Mouse (Mus musculus) ES-E14 (cell line): Measurements from ENCODE around the gene Gm38392.

ENCODE experiments used
- CHD2 ChIP-seq: IDR thresholded peaks from 2 replicates; pipeline ENCODE4 v1.6.1; 2014; ENCODE audit warnings: mild to moderate bottlenecking, low read depth, low read length, inconsistent platforms
- HCFC1 ChIP-seq: IDR thresholded peaks from 2 replicates; pipeline ENCODE4 v1.6.1; 2012; ENCODE audit warnings: low read length, inconsistent platforms, borderline replicate concordance; ENCODE audit not compliant: insufficient read depth
- MAFK ChIP-seq: IDR thresholded peaks from 2 replicates; pipeline ENCODE4 v1.6.1; 2014; ENCODE audit warnings: mild to moderate bottlenecking, low read depth, low read length, inconsistent platforms; ENCODE audit not compliant: insufficient read depth
- ZC3H11A ChIP-seq: IDR thresholded peaks from 2 replicates; pipeline ENCODE4 v1.6.1; 2012; ENCODE audit warnings: low read depth, mild to moderate bottlenecking, inconsistent platforms, low read length, borderline replicate concordance

DNA sequence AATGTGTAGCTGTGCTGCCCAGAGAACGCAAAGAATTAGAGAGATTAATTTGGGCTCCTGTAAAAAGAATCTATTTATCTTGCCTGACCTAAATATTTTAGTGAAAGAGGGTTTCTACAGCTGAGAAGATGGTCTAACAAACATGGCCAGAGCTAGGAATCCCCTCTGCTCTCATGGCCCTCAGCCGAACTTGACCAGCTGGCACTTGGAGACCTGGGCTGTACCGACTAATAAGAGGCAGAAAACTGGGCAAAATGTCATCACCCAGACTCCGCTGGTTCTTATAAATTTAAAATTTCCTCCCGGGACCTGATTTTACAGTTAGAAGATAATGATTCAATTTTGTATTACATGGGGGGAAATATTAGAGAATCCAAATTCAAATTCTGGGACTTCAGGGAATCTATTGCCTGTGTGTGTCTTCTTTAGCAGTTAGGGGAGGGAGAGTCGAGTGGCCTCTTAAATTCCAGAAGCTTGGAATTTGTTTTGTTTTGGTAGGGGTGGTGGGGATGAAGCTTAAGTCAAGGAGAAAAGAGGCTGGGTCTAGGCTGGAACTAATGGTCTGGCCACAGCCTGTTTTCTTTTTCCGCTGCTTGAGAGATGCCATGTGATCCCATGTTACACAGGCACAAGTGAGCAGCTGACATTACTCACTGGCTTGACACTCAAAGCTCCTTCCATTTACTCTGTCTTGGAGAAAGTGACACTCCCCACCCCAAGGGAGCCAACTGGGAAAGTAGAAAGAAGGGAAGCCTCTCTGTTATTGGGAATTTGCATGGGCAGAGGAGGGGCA lies 70.3 kb downstream of the Gm38392 start:
- TF ChIP-seq HCFC1, result no peak
- no peak for TF ChIP-seq MAFK
- TF ChIP-seq ZC3H11A, result no peak
- TF ChIP-seq CHD2, result no peak
